Mouse (Mus musculus) liver, embryonic 12.5 days (tissue): ENCODE data around the gene Irf7. TPM values are rescaled to one million over a fixed set of nuclear protein-coding genes. Genes with fewer than 3 reads are reported as not detected.

Experiments
- ATAC-seq: fragments of 200-750 bp; cut with Nextera tagmentation; 2 replicates; pipeline ENCODE4 v1.8.0; 2017; ENCODE audit warnings: moderate number of reproducible peaks, mild to moderate bottlenecking, moderate library complexity
- H3K27ac ChIP-seq: fragments of 300-500 bp; sonication (generic); 2 replicates; pipeline ENCODE4 v1.5.1; 2016; ENCODE audit warnings: mild to moderate bottlenecking
- H3K27me3 ChIP-seq: fragments of 300-500 bp; sonication (generic); replicated peaks from 2 replicates; pipeline ENCODE4 v1.6.1; 2016; ENCODE audit warnings: mild to moderate bottlenecking, moderate library complexity
- H3K36me3 ChIP-seq: fragments of 300-500 bp; sonication (generic); 2 replicates; pipeline ENCODE4 v1.6.1; 2016; ENCODE audit warnings: mild to moderate bottlenecking, moderate library complexity
- H3K4me1 ChIP-seq: fragments of 300-500 bp; sonication (generic); 2 replicates; pipeline ENCODE4 v1.6.1; 2016
- H3K4me2 ChIP-seq: fragments of 300-500 bp; sonication (generic); 2 replicates; pipeline ENCODE4 v1.6.1; 2016; ENCODE audit warnings: mild to moderate bottlenecking, moderate library complexity
- H3K4me3 ChIP-seq: fragments of 300-500 bp; sonication (generic); 2 replicates; pipeline ENCODE4 v1.5.1; 2016; ENCODE audit warnings: mild to moderate bottlenecking, moderate library complexity
- H3K9ac ChIP-seq: fragments of 300-500 bp; sonication (generic); 2 replicates; pipeline ENCODE4 v1.6.1; 2016; ENCODE audit warnings: mild to moderate bottlenecking, moderate library complexity
- H3K9me3 ChIP-seq: fragments of 300-500 bp; sonication (generic); replicated peaks from 2 replicates; pipeline ENCODE4 v1.6.1; 2016; ENCODE audit warnings: mild to moderate bottlenecking, moderate library complexity
- WGBS: fragments of 180-500 bp; shearing (Covaris S2); methylation state at CpG from one replicate; pipeline ENCODE4 v1.1.7; 2016; ENCODE audit not compliant: insufficient replicate concordance; 5-methylcytosine and 5-hydroxymethylcytosine counted together
- polyA plus RNA-seq: library from polyadenylated mRNA; unstranded; fragments of >200 nt; fragmentation: Nextera tagmentation; extraction: Ambion mirVana; gene quantifications from 2 replicates; pipeline ENCODE4 v1.2.1, GENCODE M21; 2016

The Irf7 gene
- polyA plus RNA-seq, 1 experiment from 2014 or later, result 5.2 TPM

GRCm38 (mm10) chr7:141292583-141293388 lies 26.5 kb upstream of the Irf7 start:
- ATAC-seq, result no peak
- 0 out of 2 replicates have a peak overlapping the region, but pooled peaks have one; percentile 45 for H3K4me3 ChIP-seq

GRCm38 (mm10) chr7:141291921-141292582 lies 25.8 kb upstream of the Irf7 start, which contains the start of gene Drd4:
TSS of gene Drd4 (plus strand) at chr7:141292006.
- Histone ChIP-seq H3K27me3 (peaks cover 89% of the 10 kb centered on the region), H3K9ac (no peak within 1 kb of the TSS; the same call in 1 of the 2 replicates), H3K36me3 (peaks cover 6% of the 10 kb centered on the region; the same call in 1 of the 2 replicates), H3K4me3 (peak within 1 kb of the TSS; percentile 45), H3K9me3 (no peaks in the 10 kb centered on the region), H3K4me1 (peaks cover 23% of the 10 kb centered on the region), H3K4me2 (peak within 1 kb of the TSS; percentile 67), H3K27ac (no peak within 1 kb of the TSS)
- ATAC-seq, result no peak
- 3% methylated on average over 46 of the region's 46 CpGs for WGBS

More at GRCm38 (mm10) chr7:141292583-141293388, 26.5 kb upstream of the Irf7 start:
- 31% methylated on average over 15 of the region's 15 CpGs for WGBS
- peaks cover 28% of the 10 kb centered on the region for H3K4me1 ChIP-seq
- H3K36me3 ChIP-seq, result peaks cover 11% of the 10 kb centered on the region
- no peak overlapping the region for H3K4me2 ChIP-seq
- no peak overlapping the region for H3K27ac ChIP-seq
- H3K9ac ChIP-seq, result no peak overlapping the region
- H3K9me3 ChIP-seq, result no peaks in the 10 kb centered on the region
- peaks cover 86% of the 10 kb centered on the region for H3K27me3 ChIP-seq

GRCm38 (mm10) chr7:141288042-141288441 lies 21.8 kb upstream of the Irf7 start:
- no peak overlapping the region for H3K4me2 ChIP-seq
- H3K9me3 ChIP-seq, result no peaks in the 10 kb centered on the region
- no peak overlapping the region for H3K9ac ChIP-seq
- ATAC-seq, result no peak
- H3K36me3 ChIP-seq, result no peaks in the 10 kb centered on the region
- no peak overlapping the region for H3K27ac ChIP-seq
- WGBS, result 63% methylated on average over 3 of the region's 3 CpGs
- H3K4me1 ChIP-seq, result peaks cover 8% of the 10 kb centered on the region
- H3K27me3 ChIP-seq, result peaks cover 60% of the 10 kb centered on the region
- no peak overlapping the region for H3K4me3 ChIP-seq

- ATAC-seq, result no peak
These were observed 16.5 kb upstream of the Irf7 start for GRCm38 (mm10) chr7:141282756-141283155.

GRCm38 (mm10) chr7:141281442-141281841 lies 15.2 kb upstream of the Irf7 start:
- ATAC-seq, result no peak
- H3K27me3 ChIP-seq, result peaks cover 65% of the 10 kb centered on the region
- H3K4me3 ChIP-seq, result no peak overlapping the region
- peaks cover 15% of the 10 kb centered on the region for H3K4me1 ChIP-seq
- no peak overlapping the region for H3K9ac ChIP-seq
- H3K4me2 ChIP-seq, result no peak overlapping the region
- 76% methylated on average over 6 of the region's 6 CpGs for WGBS
- no peaks in the 10 kb centered on the region for H3K36me3 ChIP-seq
- H3K9me3 ChIP-seq, result no peaks in the 10 kb centered on the region
- no peak overlapping the region for H3K27ac ChIP-seq

More at GRCm38 (mm10) chr7:141282756-141283155, 16.5 kb upstream of the Irf7 start:
- Histone ChIP-seq H3K27me3 (peaks cover 55% of the 10 kb centered on the region), H3K4me1 (peaks cover 15% of the 10 kb centered on the region), H3K4me3 (no peak overlapping the region), H3K9ac (no peak overlapping the region), H3K9me3 (no peaks in the 10 kb centered on the region), H3K36me3 (no peaks in the 10 kb centered on the region), H3K27ac (no peak overlapping the region), H3K4me2 (no peak overlapping the region)
- 69% methylated on average over 4 of the region's 4 CpGs for WGBS

GRCm38 (mm10) chr7:141278766-141279590 lies 12.7 kb upstream of the Irf7 start, which contains the start of gene Sct:
TSS of gene Sct (minus strand) at chr7:141279133.
- peaks cover 72% of the 10 kb centered on the region for H3K27me3 ChIP-seq

GRCm38 (mm10) chr7:141277701-141278678 lies 11.7 kb upstream of the Irf7 start:
- Histone ChIP-seq H3K27ac (no peak overlapping the region), H3K4me1 (peaks cover 15% of the 10 kb centered on the region), H3K9ac (no peak overlapping the region), H3K9me3 (no peaks in the 10 kb centered on the region), H3K4me2 (peak overlapping the region; percentile 77; the same call in 1 of the 2 replicates), H3K36me3 (no peaks in the 10 kb centered on the region), H3K4me3 (no peak overlapping the region), H3K27me3 (peaks cover 68% of the 10 kb centered on the region)
- WGBS, result 68% methylated on average over 11 of the region's 11 CpGs
- ATAC-seq, result peak; percentile 12; the same call in 1 of the 2 replicates

More at GRCm38 (mm10) chr7:141278766-141279590, 12.7 kb upstream of the Irf7 start, which contains the start of gene Sct:
- Histone ChIP-seq H3K9ac (peak within 1 kb of the TSS; percentile 54), H3K4me2 (peak within 1 kb of the TSS; percentile 77), H3K36me3 (no peaks in the 10 kb centered on the region), H3K4me3 (peak within 1 kb of the TSS; percentile 42), H3K4me1 (peaks cover 15% of the 10 kb centered on the region), H3K27ac (no peak within 1 kb of the TSS), H3K9me3 (no peaks in the 10 kb centered on the region)
- ATAC-seq, result peak; percentile 46
- 5% methylated on average over 46 of the region's 46 CpGs for WGBS

GRCm38 (mm10) chr7:141276546-141276945 lies 10.3 kb upstream of the Irf7 start, which contains the start of gene Cdhr5:
TSS of gene Cdhr5 (minus strand) at chr7:141276786.
- Histone ChIP-seq H3K9me3 (no peaks in the 10 kb centered on the region), H3K4me3 (no peak within 1 kb of the TSS), H3K4me2 (no peak within 1 kb of the TSS), H3K9ac (no peak within 1 kb of the TSS), H3K36me3 (no peaks in the 10 kb centered on the region), H3K4me1 (peaks cover 15% of the 10 kb centered on the region), H3K27me3 (peaks cover 66% of the 10 kb centered on the region), H3K27ac (no peak within 1 kb of the TSS)
- ATAC-seq, result no peak
- 68% methylated on average over 11 of the region's 11 CpGs for WGBS

- WGBS, result 77% methylated on average over 9 of the region's 9 CpGs
These were observed 9.1 kb upstream of the Irf7 start for GRCm38 (mm10) chr7:141275356-141275755.

GRCm38 (mm10) chr7:141270631-141271030 lies 4.3 kb upstream of the Irf7 start:
- no peak overlapping the region for H3K4me2 ChIP-seq
- peaks cover 20% of the 10 kb centered on the region for H3K4me1 ChIP-seq
- no peak overlapping the region for H3K9ac ChIP-seq
- peaks cover 32% of the 10 kb centered on the region for H3K27me3 ChIP-seq
- H3K4me3 ChIP-seq, result no peak overlapping the region
- H3K9me3 ChIP-seq, result no peaks in the 10 kb centered on the region
- ATAC-seq, result no peak
- no peaks in the 10 kb centered on the region for H3K36me3 ChIP-seq
- 64% methylated on average over 3 of the region's 3 CpGs for WGBS
- H3K27ac ChIP-seq, result no peak overlapping the region

More at GRCm38 (mm10) chr7:141275356-141275755, 9.1 kb upstream of the Irf7 start:
- Histone ChIP-seq H3K4me2 (no peak overlapping the region), H3K27ac (no peak overlapping the region), H3K9me3 (no peaks in the 10 kb centered on the region), H3K4me3 (no peak overlapping the region), H3K27me3 (peaks cover 57% of the 10 kb centered on the region), H3K36me3 (no peaks in the 10 kb centered on the region), H3K9ac (no peak overlapping the region), H3K4me1 (peaks cover 15% of the 10 kb centered on the region)
- no peak for ATAC-seq
